Mouse (Mus musculus): ENCODE measurements around the gene Aff3.
A peak's percentile ranks its signal among the peaks of the same experiment; 100 is the strongest.

The Aff3 gene

GRCm38 (mm10) chr1:38230041-38230440, 434.7 kb downstream of the Aff3 start:
- DNase-seq (ENCODE audit: low read depth), result no peak

DNA sequence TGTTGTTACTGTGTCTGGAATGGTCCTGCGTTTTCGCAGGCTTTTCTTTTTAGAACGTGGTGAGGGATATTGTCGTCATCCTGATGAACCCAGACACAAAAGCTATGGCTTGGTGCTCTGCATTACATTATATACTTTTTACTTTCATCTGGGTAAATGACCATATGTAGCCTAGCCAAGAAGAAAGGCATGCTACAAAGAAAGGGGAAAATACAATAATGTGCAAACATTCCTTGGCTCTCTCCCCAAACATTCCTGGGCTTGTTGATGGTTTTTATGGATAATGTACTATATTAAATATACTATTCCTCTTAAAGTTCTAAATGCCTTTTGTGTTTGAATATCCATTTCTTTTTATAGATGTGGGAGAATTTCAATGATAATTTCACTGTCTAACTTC, 435.9 kb downstream of the Aff3 start:
- peak; percentile 49 for DNase-seq (ENCODE audit: low read depth)

DNA sequence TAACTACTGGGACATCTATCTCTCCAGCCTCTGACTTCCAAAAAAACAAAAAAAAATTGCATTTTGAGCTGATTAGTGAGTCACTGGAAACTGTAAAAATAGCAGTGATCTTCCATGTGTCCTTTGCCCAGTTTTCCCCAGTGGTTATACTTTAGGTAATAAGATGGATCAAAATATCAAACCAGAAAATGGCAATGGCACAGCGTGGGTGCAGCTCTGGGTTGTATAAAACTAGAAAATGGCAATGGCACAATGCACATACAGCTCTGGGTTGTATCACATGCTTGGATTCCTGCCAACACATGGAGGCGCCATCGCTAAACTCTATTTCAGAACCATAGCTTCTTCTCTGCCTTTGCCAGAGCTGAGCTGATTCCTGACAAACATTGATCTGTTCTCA, 439.6 kb downstream of the Aff3 start:
- DNase-seq (ENCODE audit: low read depth), result no peak

DNA sequence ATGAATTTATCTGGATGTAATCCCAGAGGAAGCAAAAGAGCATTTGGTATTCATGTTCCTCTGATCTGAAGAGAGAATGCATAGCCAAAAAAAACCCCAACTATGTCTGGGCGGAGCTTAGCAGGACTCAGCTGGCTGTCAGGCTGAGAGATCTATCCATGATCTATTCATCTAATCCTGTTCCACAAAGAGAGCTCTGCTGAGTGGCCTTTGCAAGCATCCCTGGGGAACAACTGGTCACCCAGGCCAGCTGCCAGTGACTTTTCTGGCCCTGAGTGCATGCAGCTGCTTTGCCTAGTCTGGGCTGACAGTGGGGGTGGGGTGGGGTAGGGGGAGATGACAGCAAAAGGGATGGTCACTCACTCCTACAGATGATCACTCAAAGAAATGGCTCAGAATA, 442.6 kb downstream of the Aff3 start:
- peak; percentile 57 for DNase-seq (ENCODE audit: low read depth)

GRCm38 (mm10) chr1:38221431-38221830, 443.3 kb downstream of the Aff3 start:
- DNase-seq (ENCODE audit: low read depth), result no peak

GRCm38 (mm10) chr1:38217912-38218795, 446.6 kb downstream of the Aff3 start:
- no peak for DNase-seq (ENCODE audit: low read depth)

DNA sequence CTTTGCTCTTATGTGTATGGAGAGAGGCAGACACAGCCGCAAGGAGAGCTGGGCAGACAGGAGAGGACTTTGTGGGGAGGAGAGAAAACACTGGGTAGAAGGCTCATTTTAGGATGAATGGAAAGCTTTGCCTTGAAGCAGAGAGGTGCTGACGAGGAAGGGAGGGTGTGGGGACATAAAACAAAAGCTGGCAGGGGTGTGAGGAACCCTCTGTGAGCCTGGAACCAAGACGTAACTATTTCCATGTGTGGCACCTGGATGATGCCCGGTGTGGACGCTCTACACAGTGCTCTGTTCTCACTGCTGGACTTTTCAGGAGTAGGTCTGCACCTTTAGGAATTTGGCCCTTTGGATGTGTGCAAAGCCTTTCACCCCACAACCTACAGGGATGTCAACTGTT, 447.7 kb downstream of the Aff3 start:
- no peak for DNase-seq (ENCODE audit: low read depth)

DNA sequence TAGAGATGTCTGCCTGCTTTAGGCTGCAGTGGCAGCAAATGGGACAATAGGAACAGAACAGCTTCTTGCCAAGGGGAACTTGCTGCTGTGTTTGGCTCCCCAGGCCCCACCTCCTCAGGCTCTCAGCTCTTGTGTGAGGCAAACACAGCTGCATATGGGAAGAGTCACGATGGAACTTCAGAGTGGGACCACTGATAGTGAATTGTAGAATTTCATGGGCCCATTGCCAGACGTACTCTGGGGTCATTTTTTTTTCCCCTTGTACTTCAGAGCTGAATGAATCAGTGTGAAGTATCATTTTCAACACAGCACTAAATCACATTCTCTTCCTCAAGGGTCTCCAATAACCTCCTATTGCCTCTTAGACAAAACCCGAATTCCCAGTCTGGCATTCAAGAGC, 451.4 kb downstream of the Aff3 start:
- DNase-seq (ENCODE audit: low read depth), result peak; percentile 22

DNA sequence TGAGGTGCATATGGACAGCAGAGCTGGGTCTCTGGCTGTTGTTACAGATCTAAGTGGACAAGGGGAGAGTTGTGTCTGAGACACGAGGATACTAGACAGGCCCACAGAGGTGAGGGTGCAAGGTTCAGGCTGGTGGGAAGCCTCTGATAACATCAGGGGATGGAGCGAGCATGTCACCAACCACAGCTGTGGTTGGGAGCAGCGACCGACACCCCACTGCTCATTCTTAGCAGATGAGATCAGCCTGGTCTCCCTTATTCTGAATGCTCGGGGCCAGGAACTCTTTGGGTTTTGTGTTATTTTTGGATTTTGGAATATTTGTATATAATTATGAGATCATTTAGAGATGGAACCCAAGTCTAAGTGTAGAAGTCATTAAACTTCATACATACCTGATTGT, 452.4 kb downstream of the Aff3 start:
- peak; percentile 54 for DNase-seq (ENCODE audit: low read depth)

GRCm38 (mm10) chr1:38202475-38203183, 462.1 kb downstream of the Aff3 start:
- DNase-seq (ENCODE audit: low read depth), result peak; percentile 90

- no peak for DNase-seq (ENCODE audit: low read depth)
These were observed 463.0 kb downstream of the Aff3 start for GRCm38 (mm10) chr1:38201796-38202195.

GRCm38 (mm10) chr1:38199669-38200635, 464.8 kb downstream of the Aff3 start:
- no peak for DNase-seq (ENCODE audit: low read depth)

DNA sequence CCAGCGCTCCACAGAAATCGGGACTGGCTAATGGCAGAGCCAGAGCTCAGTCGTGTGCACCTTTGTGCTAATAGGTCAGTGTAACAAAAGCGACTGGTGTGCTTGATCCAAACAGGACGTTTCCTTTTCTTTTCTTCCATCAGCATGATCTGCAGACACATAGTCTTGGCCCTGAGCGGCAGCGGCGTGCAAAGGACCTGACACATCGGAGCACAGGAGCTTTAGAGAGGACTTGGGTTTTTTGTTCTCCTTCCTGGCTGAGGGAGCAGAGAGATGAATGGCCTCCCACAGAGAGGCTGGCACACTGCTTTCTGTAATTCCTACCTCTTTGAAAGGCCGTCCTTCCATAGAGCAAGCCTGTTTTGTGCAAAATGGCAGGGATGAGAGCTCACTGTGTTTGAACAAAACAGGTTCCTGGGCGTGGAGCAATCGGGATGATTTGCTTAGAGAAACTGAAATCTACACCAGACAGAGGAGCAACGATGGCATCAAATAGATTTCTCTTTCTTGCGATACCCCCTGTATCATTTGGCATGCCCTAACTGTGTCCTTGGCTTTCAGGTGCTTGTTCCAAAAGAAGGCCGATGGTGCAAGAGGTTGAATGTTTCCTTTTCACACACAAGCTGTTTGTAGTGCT, 466.2 kb downstream of the Aff3 start:
- no peak for DNase-seq (ENCODE audit: low read depth)

- DNase-seq (ENCODE audit: low read depth), result no peak
These were observed 467.5 kb downstream of the Aff3 start for GRCm38 (mm10) chr1:38197145-38197682.

DNA sequence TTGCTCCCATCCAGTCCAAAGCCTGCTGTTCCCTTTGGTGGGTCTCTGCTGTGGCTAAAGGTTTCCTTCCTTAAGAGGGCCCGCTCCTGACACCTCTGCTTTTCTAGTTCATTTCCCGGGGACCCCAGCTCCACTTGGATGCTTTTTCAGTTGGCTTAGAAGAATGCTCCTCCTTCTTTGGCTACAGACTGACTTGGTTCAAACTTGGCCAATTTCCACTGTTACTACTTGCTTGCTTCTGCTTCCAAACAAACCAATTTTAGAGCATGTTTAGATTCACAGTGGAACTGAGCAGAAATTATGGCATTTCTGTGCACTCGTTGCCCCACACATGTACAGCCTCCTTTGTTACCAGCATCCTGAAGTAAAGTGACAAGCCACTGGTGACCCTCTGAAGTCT, 469.0 kb downstream of the Aff3 start:
- peak; percentile 32 for DNase-seq (ENCODE audit: low read depth)

- no peak for DNase-seq (ENCODE audit: low read depth)
These were observed 478.6 kb downstream of the Aff3 start for GRCm38 (mm10) chr1:38186227-38186545.

- DNase-seq (ENCODE audit: low read depth), result peak; percentile 92
These were observed 479.1 kb downstream of the Aff3 start for GRCm38 (mm10) chr1:38185517-38186226.

DNA sequence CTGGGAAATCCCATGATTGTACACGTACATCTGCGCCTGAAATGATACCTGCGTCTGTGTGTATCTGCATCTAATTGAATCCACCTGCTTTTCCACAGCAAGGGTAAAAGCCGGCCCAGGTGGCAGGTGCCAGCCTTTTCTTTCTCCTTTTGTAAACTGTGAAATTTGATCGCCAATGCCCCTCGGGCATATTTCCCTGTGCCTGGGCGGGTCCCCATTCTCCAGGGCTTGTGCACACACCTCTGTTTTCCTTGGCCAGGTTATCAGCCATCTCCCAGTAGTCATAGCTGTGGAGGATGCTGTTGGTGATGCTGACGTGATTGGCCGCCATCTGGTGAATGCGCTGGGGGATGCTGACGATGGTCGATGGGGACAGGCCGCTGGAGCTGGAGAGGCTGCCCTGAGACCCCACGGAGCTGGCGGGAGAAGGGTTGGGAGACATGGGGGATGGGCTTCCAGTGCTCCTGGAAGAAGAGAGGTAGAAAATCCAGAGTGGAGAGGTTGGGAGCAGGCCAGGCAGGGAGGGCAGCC, 483.7 kb downstream of the Aff3 start:
- DNase-seq (ENCODE audit: low read depth), result no peak

DNA sequence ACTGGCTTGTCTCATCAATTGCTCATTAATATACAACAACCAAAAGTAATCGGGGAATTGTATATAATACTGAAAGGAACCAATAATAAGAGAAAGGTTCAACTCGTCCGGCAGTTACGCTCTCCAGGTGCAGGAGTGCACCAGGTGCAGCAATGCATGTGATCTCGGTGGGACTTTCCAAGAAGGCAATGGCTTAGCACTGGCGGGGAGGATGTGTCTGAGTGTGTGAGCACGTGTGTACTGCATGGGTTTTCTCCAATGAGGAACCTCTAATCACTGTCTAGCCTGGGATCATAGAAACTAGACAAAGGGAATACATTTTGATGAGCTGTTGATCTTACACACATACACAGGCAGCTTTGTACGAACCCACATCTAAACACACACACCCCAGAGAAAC, 485.8 kb downstream of the Aff3 start:
- DNase-seq (ENCODE audit: low read depth), result no peak

DNA sequence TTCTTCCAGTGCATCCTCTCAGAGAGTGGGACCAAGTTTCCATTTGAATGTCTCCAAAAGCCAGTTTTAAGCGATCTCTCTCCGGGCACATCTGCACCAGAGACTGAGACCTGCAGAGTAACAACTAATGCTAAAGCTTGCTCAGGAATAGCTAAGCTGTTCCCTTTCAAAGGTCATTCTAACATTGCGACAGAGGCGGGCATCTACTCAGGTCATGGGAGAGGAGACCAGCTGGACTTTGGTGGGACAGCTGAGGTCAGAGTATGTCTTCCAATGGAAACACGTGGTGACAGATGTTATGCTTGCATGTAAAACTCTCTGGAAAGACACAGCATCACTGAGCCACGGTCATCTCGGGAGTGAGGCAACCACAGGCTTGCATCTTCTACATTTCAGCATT, 488.7 kb downstream of the Aff3 start:
- no peak for DNase-seq (ENCODE audit: low read depth)

DNA sequence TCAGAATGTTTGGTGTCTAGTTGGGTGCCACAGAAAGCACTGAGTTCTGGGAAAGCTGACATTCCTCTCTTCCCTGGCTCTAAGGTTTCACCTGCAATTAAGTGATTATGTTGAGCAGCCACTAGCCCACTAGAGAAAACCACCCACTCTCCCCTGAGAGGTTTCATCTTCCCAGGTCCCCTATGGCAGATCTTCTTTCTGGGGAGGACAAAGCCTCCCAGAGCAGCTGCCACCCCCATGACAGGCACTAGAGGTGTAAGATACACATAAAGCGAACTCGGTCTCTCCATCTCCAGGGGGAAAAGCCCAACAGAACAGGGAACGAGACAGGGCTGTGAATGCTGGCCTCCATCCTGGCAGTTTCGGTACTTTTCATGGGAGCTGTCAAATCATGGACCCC, 492.9 kb downstream of the Aff3 start:
- no peak for DNase-seq (ENCODE audit: low read depth)

Measured in NIH3T3 (cell line).